Mouse (Mus musculus) intestine, embryonic 14.5 days (tissue): ENCODE measurements around the gene Cd72. TPM values are rescaled to one million over a fixed set of nuclear protein-coding genes. Genes with fewer than 3 reads are reported as not detected.

Experiments
- ATAC-seq: fragments of 200-750 bp; cut with Nextera tagmentation; replicated peaks from 2 replicates; pipeline ENCODE4 v1.8.0; 2017; ENCODE audit warnings: low read depth, moderate number of reproducible peaks, moderate TSS enrichment, moderate library complexity; ENCODE audit not compliant: low FRiP score, low TSS enrichment
- DNase-seq: peaks from one replicate; pipeline ENCODE4 v3.0.0-alpha.2; 2018; ENCODE audit warnings: low spot score
- H3K27ac ChIP-seq: fragments of 300-500 bp; sonication (generic); 2 replicates; pipeline ENCODE4 v1.5.1; 2014; ENCODE audit warnings: low read depth, mild to moderate bottlenecking, control low read depth
- H3K27me3 ChIP-seq: fragments of 300-500 bp; sonication (generic); replicated peaks from 2 replicates; pipeline ENCODE4 v1.6.1; 2014; ENCODE audit warnings: low read length, control low read depth; ENCODE audit not compliant: control insufficient read depth, insufficient read depth
- H3K36me3 ChIP-seq: fragments of 300-500 bp; sonication (generic); 2 replicates; pipeline ENCODE4 v1.6.1; 2014; ENCODE audit warnings: low read length, control low read depth; ENCODE audit not compliant: control insufficient read depth, insufficient read depth
- H3K4me1 ChIP-seq: fragments of 300-500 bp; sonication (generic); replicated peaks from 2 replicates; pipeline ENCODE4 v1.6.1; 2014; ENCODE audit warnings: low read length, control low read depth, mixed read lengths; ENCODE audit not compliant: control insufficient read depth, insufficient read depth
- H3K4me2 ChIP-seq: fragments of 300-500 bp; sonication (generic); 2 replicates; pipeline ENCODE4 v1.6.1; 2014; ENCODE audit warnings: low read length
- H3K4me3 ChIP-seq: fragments of 300-500 bp; sonication (generic); 2 replicates; pipeline ENCODE4 v1.5.1; 2014; ENCODE audit warnings: low read depth, low read length, control low read depth, mixed read lengths
- H3K9ac ChIP-seq: fragments of 300-500 bp; sonication (generic); 2 replicates; pipeline ENCODE4 v1.6.1; 2014; ENCODE audit warnings: mild to moderate bottlenecking, low read length
- H3K9me3 ChIP-seq: fragments of 300-500 bp; sonication (generic); 2 replicates; pipeline ENCODE4 v1.6.1; 2016; ENCODE audit warnings: low read length, control low read depth; ENCODE audit not compliant: control insufficient read depth
- WGBS: fragments of 180-500 bp; shearing (Covaris S2); extraction: QIAGEN DNeasy Blood & Tissue Kit; methylation state at CpG from one replicate; pipeline ENCODE4 v1.1.7; 2014; 5-methylcytosine and 5-hydroxymethylcytosine counted together
- polyA plus RNA-seq: library from polyadenylated mRNA; unstranded; fragments of >200 nt; fragmentation: Nextera tagmentation; extraction: Ambion mirVana; gene quantifications from 2 replicates; pipeline ENCODE4 v1.2.1, GENCODE M21; 2014

Cd72 gene
- polyA plus RNA-seq, 1 experiment from 2014 or later: 4.8 TPM

DNA sequence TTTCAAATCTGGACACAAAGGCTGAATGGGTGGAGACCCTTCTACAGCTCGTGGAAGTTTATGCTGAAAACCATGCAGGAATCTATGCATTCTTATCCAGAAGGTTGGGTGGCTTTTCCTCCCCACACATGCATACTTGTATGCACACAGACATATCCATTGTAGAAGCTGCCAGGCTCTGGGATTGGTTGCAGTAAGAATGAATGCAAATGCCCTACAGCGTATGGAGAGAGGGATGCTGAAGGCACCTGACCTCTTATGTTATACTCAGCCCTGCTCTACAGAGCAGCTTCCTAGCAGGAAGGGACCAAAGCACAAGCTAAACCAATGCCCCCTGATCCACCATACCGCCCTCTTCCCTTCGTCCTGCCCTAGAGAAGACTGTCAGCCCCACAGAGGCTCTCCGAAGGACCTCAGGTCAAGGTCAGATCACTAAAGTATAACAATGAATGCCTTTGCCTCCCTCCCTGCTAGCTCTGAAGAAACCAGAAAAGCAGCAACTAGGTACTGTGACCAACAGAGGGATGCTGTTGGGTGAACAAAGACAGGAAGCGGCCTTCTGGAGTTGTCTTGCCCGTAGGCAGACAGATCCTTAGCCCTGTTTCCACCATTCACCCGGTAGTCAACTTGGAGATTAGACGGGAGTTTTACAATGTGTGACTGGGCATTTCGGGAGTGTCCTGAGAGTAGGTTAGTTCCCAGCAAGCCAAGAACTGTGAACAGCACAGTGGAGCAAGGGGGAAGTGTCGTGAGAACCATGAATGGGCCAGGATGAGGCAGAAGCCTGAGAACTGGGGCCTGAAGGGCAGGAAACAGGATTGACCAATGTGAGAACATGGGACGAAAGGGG, 47.1 kb downstream of the Cd72 start:
- Histone ChIP-seq H3K4me1 (peaks cover 17% of the 10 kb centered on the region), H3K9ac (peak overlapping the region; percentile 41), H3K27ac (peak overlapping the region; percentile 81; the same call in 1 of the 2 replicates), H3K9me3 (no peaks in the 10 kb centered on the region), H3K36me3 (no peaks in the 10 kb centered on the region), H3K4me2 (peak overlapping the region; percentile 60), H3K4me3 (peak overlapping the region; percentile 48), H3K27me3 (no peaks in the 10 kb centered on the region)
- ATAC-seq (no peak), DNase-seq (no peak)
- 63% methylated on average over 12 of the region's 12 CpGs for WGBS

DNA sequence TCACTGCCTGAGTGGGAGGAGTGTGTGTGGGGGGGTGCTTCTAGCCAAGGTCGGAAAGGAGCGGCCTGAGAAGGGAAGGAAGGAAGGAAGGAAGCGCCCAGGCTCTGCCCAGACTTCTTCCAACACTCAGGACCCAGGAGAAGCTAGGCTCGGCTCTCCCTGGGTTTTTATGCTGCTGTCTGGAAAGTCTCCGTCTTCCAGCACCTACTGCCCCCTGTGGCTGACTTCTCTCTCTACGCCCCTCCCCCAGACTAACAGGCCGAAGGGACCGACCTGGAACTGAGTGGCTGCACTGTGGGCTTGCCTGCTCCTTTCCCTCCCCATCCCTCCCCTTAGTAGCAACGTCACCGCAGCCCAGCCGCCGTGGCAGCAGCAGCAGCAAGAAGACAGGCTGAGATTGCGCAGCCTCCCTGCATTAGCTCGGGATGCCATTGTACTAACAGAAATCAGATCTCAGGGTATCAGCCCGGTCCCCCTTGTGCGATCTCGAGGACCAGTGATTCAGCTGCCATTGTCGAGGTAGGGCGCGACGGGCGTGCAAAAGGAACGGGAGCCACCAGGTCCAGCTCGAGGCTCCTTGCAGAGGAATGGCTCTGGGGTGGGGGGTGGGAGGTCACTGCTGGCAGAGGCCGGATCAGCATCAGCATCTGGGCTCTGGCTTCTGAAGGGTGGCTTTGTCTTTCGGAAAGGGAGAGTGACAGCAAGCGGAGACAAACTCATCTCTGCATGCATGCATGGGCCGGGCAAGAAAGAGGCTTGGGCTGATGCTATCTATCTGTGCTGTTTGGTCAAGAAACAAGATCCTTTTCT, 48.1 kb downstream of the Cd72 start:
- ATAC-seq (peak; percentile 92), DNase-seq (peak; percentile 80)
- H3K4me2 ChIP-seq: peak overlapping the region; percentile 60
- no peaks in the 10 kb centered on the region for H3K36me3 ChIP-seq
- peaks cover 24% of the 10 kb centered on the region for H3K4me1 ChIP-seq
- H3K4me3 ChIP-seq: peak overlapping the region; percentile 48
- no peaks in the 10 kb centered on the region for H3K9me3 ChIP-seq
- peak overlapping the region; percentile 41 for H3K9ac ChIP-seq
- H3K27me3 ChIP-seq: no peaks in the 10 kb centered on the region
- H3K27ac ChIP-seq: peak overlapping the region; percentile 81
- 3% methylated on average over 28 of the region's 28 CpGs for WGBS

DNA sequence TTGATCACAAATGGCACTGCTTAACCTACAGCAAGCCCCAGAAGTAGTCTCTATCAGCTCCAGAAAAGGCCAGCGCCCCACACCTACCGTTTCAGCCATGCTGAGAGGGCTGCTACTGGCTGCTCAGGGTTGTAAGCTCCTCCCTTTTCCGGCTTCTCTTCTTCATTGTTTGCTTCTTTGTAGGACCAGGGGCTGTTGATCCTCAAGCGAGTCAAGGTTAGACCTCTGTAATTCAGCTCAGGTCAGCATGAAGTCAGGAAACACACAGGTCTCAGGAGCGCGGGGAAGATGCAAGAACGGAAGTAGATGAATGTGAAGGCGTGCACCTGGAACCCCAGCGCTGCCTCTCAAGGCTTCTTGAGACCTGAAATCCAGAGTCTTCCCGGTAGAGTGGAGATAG, 49.7 kb downstream of the Cd72 start:
- Histone ChIP-seq H3K4me3 (no peak overlapping the region), H3K9ac (no peak overlapping the region), H3K4me1 (peaks cover 38% of the 10 kb centered on the region), H3K4me2 (no peak overlapping the region), H3K27me3 (no peaks in the 10 kb centered on the region), H3K27ac (no peak overlapping the region), H3K36me3 (no peaks in the 10 kb centered on the region), H3K9me3 (no peaks in the 10 kb centered on the region)
- WGBS: 90% methylated on average over 10 of the region's 10 CpGs
- DNase-seq (no peak), ATAC-seq (no peak)

DNA sequence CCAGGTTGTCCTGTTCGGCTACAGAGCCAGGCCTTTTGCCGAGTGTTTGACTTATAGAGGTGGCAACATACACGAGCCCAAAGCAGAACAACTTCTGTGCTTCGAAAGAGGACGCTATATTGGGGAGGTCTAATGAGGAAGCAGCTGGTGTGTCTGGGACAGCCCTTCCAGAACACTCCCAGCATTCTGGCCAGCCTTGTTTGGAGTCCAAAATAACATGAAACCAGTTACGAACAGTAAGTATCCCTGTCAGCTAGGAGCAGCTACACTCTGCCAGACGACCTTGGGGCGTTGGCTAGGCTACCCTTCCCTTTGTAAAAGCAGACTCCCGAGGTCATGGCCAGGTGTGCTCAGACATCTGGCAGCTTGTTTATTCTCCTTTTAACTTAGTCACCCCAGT, 52.2 kb downstream of the Cd72 start:
- Histone ChIP-seq H3K4me2 (peak overlapping the region; percentile 31), H3K9me3 (no peaks in the 10 kb centered on the region), H3K4me1 (peaks cover 51% of the 10 kb centered on the region), H3K4me3 (peak overlapping the region; percentile 8; the same call in 1 of the 2 replicates), H3K27me3 (no peaks in the 10 kb centered on the region), H3K36me3 (no peaks in the 10 kb centered on the region), H3K27ac (no peak overlapping the region), H3K9ac (no peak overlapping the region)
- ATAC-seq (no peak), DNase-seq (no peak)
- WGBS: 50% methylated on average over 9 of the region's 9 CpGs

DNA sequence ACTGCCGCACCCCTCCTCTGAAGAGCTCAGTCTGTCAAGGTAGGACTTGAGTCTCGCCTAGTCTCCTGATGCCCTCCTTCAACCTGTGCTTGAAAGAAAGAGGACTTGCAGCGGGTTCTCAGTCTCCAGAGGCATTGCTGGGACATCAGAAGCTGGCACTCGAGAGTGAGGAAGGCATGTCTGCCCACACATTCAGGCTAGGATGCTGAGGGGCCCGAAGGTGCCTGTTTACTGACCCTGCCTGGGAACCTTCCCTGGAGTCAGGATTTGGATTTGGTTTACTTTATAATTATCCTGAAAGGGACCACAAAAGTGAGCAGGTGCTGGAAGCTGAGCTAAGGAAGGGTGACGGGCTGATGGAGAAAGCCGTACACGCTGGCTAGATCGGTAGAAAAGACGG, 52.9 kb downstream of the Cd72 start:
- 78% methylated on average over 10 of the region's 10 CpGs for WGBS
- no peaks in the 10 kb centered on the region for H3K36me3 ChIP-seq
- peaks cover 49% of the 10 kb centered on the region for H3K4me1 ChIP-seq
- H3K27me3 ChIP-seq: no peaks in the 10 kb centered on the region
- peak overlapping the region; percentile 19 for H3K4me3 ChIP-seq
- peak overlapping the region; percentile 31 for H3K4me2 ChIP-seq
- H3K27ac ChIP-seq: peak overlapping the region; percentile 51; the same call in 1 of the 2 replicates
- H3K9me3 ChIP-seq: no peaks in the 10 kb centered on the region
- DNase-seq: no peak
- no peak for ATAC-seq
- H3K9ac ChIP-seq: no peak overlapping the region

DNA sequence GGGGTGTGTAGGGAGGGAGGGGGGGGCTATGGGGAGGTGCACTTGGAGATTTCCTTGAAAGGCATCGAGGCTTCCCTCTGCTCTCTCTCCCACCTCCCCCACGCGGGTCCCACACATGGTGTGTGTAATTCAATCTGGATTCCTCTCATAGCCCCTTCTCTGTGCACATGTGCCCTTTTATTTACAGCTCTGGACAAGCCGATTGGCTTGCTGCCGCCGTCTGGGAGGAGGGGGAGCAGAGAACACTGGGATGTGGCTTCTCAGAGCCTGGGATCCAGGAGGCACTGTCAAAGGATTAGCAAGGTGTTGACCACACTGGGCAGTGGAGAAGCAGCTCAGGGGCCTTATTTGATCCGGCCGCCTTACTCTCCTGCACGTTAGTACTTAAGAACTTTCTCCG, 53.5 kb downstream of the Cd72 start:
- H3K9me3 ChIP-seq: no peaks in the 10 kb centered on the region
- H3K4me1 ChIP-seq: peaks cover 47% of the 10 kb centered on the region
- DNase-seq (no peak), ATAC-seq (0 out of 2 replicates have a peak, but pooled peaks have one; percentile 32)
- H3K4me2 ChIP-seq: peak overlapping the region; percentile 31
- no peaks in the 10 kb centered on the region for H3K36me3 ChIP-seq
- no peak overlapping the region for H3K9ac ChIP-seq
- H3K4me3 ChIP-seq: 0 out of 2 replicates have a peak overlapping the region, but pooled peaks have one; percentile 19
- H3K27ac ChIP-seq: peak overlapping the region; percentile 51; the same call in 1 of the 2 replicates
- no peaks in the 10 kb centered on the region for H3K27me3 ChIP-seq
- 18% methylated on average over 10 of the region's 10 CpGs for WGBS

DNA sequence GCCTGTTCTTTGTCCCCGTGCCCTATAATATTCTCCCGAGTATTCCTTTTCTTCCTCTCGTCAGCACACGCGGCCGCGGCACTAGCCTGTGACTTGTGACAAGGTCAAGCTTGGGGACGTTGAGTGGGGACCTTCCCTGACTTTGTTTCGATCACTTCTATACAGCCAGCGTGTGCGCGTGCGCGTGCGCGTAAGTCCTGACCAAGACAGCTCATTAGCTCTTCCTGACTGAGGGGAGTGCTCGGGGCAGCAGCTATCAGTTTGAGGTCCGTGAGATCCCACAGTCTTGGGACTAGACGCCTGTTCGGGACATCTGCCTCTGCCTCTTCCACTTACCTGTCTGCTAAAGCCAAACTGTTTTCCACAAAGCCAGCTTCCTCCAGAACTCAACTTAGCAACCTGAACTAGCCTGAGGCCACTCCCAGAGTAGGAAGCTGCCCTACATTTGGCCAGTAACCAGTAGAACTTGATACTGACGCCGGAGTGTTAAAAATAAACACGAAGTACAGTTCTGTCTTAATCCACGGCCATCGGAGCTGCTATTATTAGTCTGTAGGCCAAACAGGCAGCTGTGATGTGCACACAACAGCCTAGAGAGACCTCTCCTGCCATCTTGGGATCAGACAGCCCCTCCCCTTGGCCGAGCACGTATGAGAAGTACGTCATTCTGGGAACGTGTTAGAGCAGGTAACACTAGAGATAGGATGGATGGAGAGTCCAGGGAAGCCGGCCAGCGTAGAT, 54.9 kb downstream of the Cd72 start:
- peaks cover 46% of the 10 kb centered on the region for H3K4me1 ChIP-seq
- no peaks in the 10 kb centered on the region for H3K36me3 ChIP-seq
- no peak overlapping the region for H3K9ac ChIP-seq
- no peak for ATAC-seq
- H3K4me3 ChIP-seq: no peak overlapping the region
- no peak for DNase-seq
- peak overlapping the region; percentile 16; the same call in 1 of the 2 replicates for H3K4me2 ChIP-seq
- H3K27me3 ChIP-seq: no peaks in the 10 kb centered on the region
- H3K9me3 ChIP-seq: no peaks in the 10 kb centered on the region
- H3K27ac ChIP-seq: peak overlapping the region; percentile 3; the same call in 1 of the 2 replicates
- 80% methylated on average over 31 of the region's 31 CpGs for WGBS

DNA sequence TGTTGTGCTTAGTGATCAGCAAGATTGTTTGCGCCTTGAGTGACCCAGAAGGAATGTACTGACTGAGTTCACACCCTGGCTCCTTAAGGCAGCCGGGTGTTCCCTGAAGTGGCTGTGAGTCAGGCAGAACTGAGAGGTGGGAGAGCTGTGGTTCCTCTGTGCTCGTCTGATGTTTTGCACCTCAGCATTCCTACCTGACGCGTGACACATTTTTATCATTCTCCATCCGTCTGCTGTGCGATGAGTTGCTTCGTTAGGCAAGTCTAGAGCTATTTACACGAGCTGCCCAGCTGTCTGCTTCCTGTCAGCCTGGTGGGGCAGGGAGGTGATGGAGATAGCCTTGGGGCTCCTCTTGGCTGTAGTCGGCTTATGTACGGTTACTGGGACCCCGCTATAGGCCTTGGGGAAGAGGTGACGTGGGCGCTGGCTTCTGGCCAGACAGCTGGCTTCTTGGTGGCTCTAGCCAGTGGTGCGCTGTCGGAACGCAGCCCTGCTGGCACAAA, 55.5 kb downstream of the Cd72 start:
- H3K4me2 ChIP-seq: peak overlapping the region; percentile 16; the same call in 1 of the 2 replicates
- WGBS: 36% methylated on average over 17 of the region's 17 CpGs
- no peak overlapping the region for H3K4me3 ChIP-seq
- no peaks in the 10 kb centered on the region for H3K9me3 ChIP-seq
- no peak overlapping the region for H3K9ac ChIP-seq
- no peak for ATAC-seq
- H3K4me1 ChIP-seq: peaks cover 52% of the 10 kb centered on the region
- H3K36me3 ChIP-seq: no peaks in the 10 kb centered on the region
- DNase-seq: no peak
- H3K27ac ChIP-seq: peak overlapping the region; percentile 3; the same call in 1 of the 2 replicates
- no peaks in the 10 kb centered on the region for H3K27me3 ChIP-seq
